Mouse (Mus musculus) myocyte (in vitro differentiated cells): ENCODE results near the gene Alk.

Source experiments
- MAX ChIP-seq: IDR thresholded peaks from one replicate; pipeline ENCODE4 v1.6.1; 2011; ENCODE audit warnings: low read depth, mild to moderate bottlenecking, control low read depth
- MYOG ChIP-seq, 3 experiments: IDR thresholded peaks; one replicate each; pipeline ENCODE4 v1.6.1; 2011; ENCODE audit warnings: control low read depth in 2 of 3, low read depth in 2 of 3, mild to moderate bottlenecking in 2 of 3; ENCODE audit not compliant: insufficient read length in 2 of 3, control insufficient read depth in 1 of 3, insufficient read depth in 1 of 3
- POLR2A ChIP-seq: IDR thresholded peaks from one replicate; pipeline ENCODE4 v1.6.1; 2011; ENCODE audit warnings: low read depth, mild to moderate bottlenecking, control low read depth, moderate library complexity; ENCODE audit not compliant: insufficient read length
- POLR2AphosphoS2 ChIP-seq: IDR thresholded peaks from one replicate; pipeline ENCODE4 v1.6.1; 2011; ENCODE audit warnings: low read depth, control low read depth; ENCODE audit not compliant: insufficient read length
- REST ChIP-seq: IDR thresholded peaks from one replicate; pipeline ENCODE4 v1.6.1; 2011; ENCODE audit warnings: mild to moderate bottlenecking, control low read depth, moderate library complexity; ENCODE audit not compliant: insufficient read depth, insufficient read length
- TCF12 ChIP-seq: IDR thresholded peaks from one replicate; pipeline ENCODE4 v1.6.1; 2011; ENCODE audit warnings: mild to moderate bottlenecking, control low read depth; ENCODE audit not compliant: poor library complexity, insufficient read depth, severe bottlenecking
- USF1 ChIP-seq: IDR thresholded peaks from one replicate; pipeline ENCODE4 v1.6.1; 2011; ENCODE audit warnings: low read depth, mild to moderate bottlenecking, control low read depth, moderate library complexity

DNA sequence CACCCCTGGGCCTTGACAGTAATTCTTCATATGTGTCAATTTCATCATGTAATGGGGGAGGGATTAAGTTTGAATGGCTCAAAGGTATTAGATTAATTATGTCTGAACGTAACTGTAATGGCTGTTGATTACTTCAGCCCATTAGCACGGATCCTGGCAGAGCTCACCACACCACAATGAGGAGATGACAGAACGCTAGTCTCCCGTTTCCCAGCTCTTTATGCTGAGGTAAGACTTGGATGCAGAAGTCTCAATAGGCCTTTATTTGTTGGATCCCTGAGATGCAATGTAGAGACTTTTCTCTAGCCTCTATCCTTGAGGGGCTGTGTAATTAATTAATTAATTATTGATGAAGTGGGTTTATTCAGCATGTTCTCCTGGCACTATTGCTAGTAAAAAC is 627.8 kb downstream of the Alk start:
- TF ChIP-seq MAX: no peak
- no peak for TF ChIP-seq MYOG (IDR thresholded peaks at IDR 0.05; ENCODE audit: control insufficient read depth in 1 of 3, insufficient read depth in 1 of 3, insufficient read length in 2 of 3, low read depth in 2 of 3)
- no peak for TF ChIP-seq POLR2A
- TF ChIP-seq TCF12: no peak
- TF ChIP-seq REST: no peak
- TF ChIP-seq POLR2AphosphoS2: no peak
- no peak for TF ChIP-seq USF1
